Mouse (Mus musculus): ENCODE measurements around the gene Polr2g. TPM values are rescaled to one million over a fixed set of nuclear protein-coding genes. Genes with fewer than 3 reads are reported as not detected.

Gene Polr2g
- polyA plus RNA-seq, 1 experiment from 2014 or later: 157 TPM

DNA sequence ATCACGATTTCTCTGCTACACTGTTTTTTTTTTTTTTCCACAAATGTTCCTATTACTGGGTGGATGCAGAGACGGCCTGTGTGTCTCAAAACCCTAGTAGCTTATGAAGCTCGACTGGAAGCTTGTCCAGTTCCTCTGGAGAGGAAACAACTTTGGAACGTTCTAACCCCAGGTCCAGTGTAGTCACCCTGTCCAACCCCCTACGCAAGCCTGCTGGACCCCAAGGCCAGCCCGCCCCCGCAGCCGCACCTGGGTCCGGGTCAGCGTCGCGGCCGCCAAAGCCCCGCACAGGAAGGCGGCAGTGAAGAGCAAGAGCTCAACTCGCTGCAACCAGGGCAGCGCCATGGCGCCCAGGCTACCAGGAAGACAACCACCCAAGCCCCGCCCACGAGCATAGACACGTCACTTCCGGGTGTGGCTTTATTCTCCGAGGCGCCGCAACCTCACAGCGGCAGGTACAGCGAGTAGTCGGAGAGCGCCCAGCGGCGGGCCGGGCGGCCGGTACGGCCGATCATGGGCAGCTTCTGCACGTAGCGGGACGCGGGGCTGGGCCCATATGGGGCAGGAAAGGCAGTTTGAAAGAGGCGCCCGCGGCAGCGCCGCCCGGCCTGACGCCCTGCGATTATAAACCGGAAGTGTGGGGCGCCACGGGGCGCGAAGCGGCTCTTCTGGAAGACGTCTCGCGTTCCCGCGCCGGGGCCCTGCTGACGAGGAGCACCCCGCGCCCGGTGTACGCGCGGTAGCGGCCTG is 24.1 kb downstream of the Polr2g start, which contains the start of gene Tmem179b:
Tmem179b (minus strand) TSS at position 382 of the 750 bp plus-strand sequence.
- WGBS: under 1% methylated on average over 44 of the region's 68 CpGs
- H3K9ac ChIP-seq (ENCODE audit: low read depth, low read length): peak within 1 kb of the TSS; percentile 82
- peaks cover 20% of the 10 kb centered on the region for H3K4me1 ChIP-seq (ENCODE audit: control insufficient read depth, insufficient read depth, low read length)
- H3K27me3 ChIP-seq (replicated peaks; ENCODE audit: control insufficient read depth, insufficient read depth, low read length): no peaks in the 10 kb centered on the region
- ATAC-seq (ENCODE audit: low read depth) (peak; percentile 94), DNase-seq (ENCODE audit: low spot score) (peak; percentile 97)
- peak within 1 kb of the TSS; percentile 99 for H3K27ac ChIP-seq (replicated peaks; ENCODE audit: low read depth, low read length)
- H3K4me3 ChIP-seq (ENCODE audit: low read depth, low read length): peak within 1 kb of the TSS; percentile 60
- H3K4me2 ChIP-seq (ENCODE audit: low read depth, low read length): peak within 1 kb of the TSS; percentile 95
- H3K36me3 ChIP-seq (ENCODE audit: control insufficient read depth, insufficient read depth, low read length): peaks cover 40% of the 10 kb centered on the region
- H3K9me3 ChIP-seq (ENCODE audit: control insufficient read depth, low read length): no peaks in the 10 kb centered on the region

DNA sequence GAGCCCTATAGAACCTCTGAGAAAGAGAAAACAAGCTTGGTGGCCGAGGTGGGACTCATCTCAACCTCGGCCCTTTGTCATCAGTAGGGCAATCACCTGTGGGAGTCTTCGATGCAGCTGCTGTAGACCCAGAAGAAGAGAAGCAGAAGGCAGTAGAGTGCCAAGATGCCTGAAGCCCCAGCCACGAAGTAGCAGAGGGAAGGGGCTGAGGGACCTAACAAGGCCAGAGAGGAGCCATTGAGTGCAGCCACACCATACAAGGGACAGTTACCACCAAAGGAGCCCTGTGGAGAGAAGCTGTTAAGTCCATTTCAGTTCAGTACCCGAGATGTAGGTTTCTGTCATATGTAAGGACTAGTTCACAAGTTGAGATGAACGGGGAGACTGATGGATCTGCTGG is 25.0 kb downstream of the Polr2g start:
- no peaks in the 10 kb centered on the region for H3K27me3 ChIP-seq (replicated peaks; ENCODE audit: control insufficient read depth, insufficient read depth, low read length)
- H3K9me3 ChIP-seq (ENCODE audit: control insufficient read depth, low read length): no peaks in the 10 kb centered on the region
- H3K4me1 ChIP-seq (ENCODE audit: control insufficient read depth, insufficient read depth, low read length): peaks cover 20% of the 10 kb centered on the region
- H3K9ac ChIP-seq (ENCODE audit: low read depth, low read length): peak overlapping the region; percentile 82
- DNase-seq (ENCODE audit: low spot score) (no peak), ATAC-seq (ENCODE audit: low read depth) (no peak)
- WGBS: 56% methylated on average over 6 of the region's 6 CpGs
- H3K27ac ChIP-seq (replicated peaks; ENCODE audit: low read depth, low read length): peak overlapping the region; percentile 99
- H3K4me2 ChIP-seq (ENCODE audit: low read depth, low read length): peak overlapping the region; percentile 95
- peak overlapping the region; percentile 60 for H3K4me3 ChIP-seq (ENCODE audit: low read depth, low read length)
- H3K36me3 ChIP-seq (ENCODE audit: control insufficient read depth, insufficient read depth, low read length): peaks cover 44% of the 10 kb centered on the region

DNA sequence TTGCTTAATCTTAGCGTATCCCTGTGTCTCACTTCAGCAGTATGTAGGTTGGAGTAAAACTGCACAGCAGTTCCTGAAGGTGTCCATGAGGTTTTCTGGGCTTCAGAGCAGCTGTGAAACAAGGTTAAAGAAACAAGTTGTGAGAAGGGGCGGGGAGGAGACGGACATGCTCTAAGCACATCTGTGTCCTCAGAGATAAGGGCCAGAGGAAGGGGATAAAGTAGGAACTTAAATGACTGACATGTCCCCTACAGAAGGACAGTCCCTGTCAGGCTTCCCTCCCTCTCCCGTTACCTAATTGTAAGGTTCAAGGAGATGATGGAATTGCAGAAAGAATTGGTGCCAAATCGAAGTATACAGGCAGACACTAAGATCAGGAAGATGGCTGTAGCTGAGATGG is 25.4 kb downstream of the Polr2g start:
- no peak for DNase-seq (ENCODE audit: low spot score)
- Histone ChIP-seq H3K9ac (ENCODE audit: low read depth, low read length) (peak overlapping the region; percentile 82; the same call in 1 of the 2 replicates), H3K36me3 (ENCODE audit: control insufficient read depth, insufficient read depth, low read length) (peaks cover 44% of the 10 kb centered on the region)

DNA sequence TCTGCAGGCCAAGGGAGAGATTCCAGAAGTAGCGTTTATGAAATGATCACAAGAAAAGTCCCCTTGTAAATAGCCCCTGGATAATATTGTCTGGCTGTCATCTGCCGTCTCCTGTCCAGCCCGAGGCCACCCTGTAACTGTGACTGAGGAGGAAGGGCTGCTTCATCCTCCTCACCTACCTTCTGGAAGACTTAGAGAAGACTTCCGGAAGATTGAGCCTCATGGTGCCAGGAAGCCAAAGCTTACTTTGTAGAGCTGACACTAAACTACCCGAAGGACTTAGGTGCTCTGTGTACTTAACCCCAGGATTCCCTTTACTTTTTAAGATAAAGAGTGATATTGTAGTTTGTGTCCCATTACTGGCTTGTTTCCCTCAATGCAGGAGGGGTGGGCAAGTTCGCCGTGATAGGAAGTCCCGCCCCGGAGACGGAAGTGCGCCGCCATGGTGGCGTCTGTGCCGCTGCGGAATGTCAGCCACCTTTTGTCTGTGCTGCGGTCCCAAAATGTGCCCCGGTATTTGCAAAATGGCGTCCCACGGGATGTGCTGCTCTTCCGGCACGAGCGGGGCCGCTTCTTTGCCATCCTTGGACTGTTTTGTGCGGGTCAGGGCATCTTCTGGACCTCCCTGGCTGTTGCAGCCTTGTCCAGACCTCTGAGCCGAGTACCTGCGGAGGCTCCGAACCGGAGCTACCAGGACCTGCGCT is 27.7 kb downstream of the Polr2g start, which contains the start of gene Tmem223:
Tmem223 (plus strand) TSS at position 430 of the 704 bp plus-strand sequence.
- Histone ChIP-seq H3K36me3 (ENCODE audit: control insufficient read depth, insufficient read depth, low read length) (peaks cover 66% of the 10 kb centered on the region), H3K9ac (ENCODE audit: low read depth, low read length) (peak within 1 kb of the TSS; percentile 93), H3K9me3 (ENCODE audit: control insufficient read depth, low read length) (peaks cover under 1% of the 10 kb centered on the region; the same call in 1 of the 2 replicates), H3K27me3 (replicated peaks; ENCODE audit: control insufficient read depth, insufficient read depth, low read length) (no peaks in the 10 kb centered on the region), H3K4me2 (ENCODE audit: low read depth, low read length) (peak within 1 kb of the TSS; percentile 80), H3K4me3 (ENCODE audit: low read depth, low read length) (peak within 1 kb of the TSS; percentile 70), H3K4me1 (ENCODE audit: control insufficient read depth, insufficient read depth, low read length) (peaks cover 20% of the 10 kb centered on the region), H3K27ac (replicated peaks; ENCODE audit: low read depth, low read length) (peak within 1 kb of the TSS; percentile 89)
- DNase-seq (ENCODE audit: low spot score): peak; percentile 82
- ATAC-seq (ENCODE audit: low read depth): peak; percentile 58
- 19% methylated on average over 24 of the region's 29 CpGs for WGBS

More for the DNA sequence above, 25.4 kb downstream of the Polr2g start:
- H3K4me3 ChIP-seq (ENCODE audit: low read depth, low read length): peak overlapping the region; percentile 60
- no peak for ATAC-seq (ENCODE audit: low read depth)
- no peaks in the 10 kb centered on the region for H3K27me3 ChIP-seq (replicated peaks; ENCODE audit: control insufficient read depth, insufficient read depth, low read length)
- WGBS: 84% methylated on average over 5 of the region's 5 CpGs
- peak overlapping the region; percentile 95 for H3K4me2 ChIP-seq (ENCODE audit: low read depth, low read length)
- H3K27ac ChIP-seq (replicated peaks; ENCODE audit: low read depth, low read length): peak overlapping the region; percentile 99; the same call in 1 of the 2 replicates
- H3K4me1 ChIP-seq (ENCODE audit: control insufficient read depth, insufficient read depth, low read length): peaks cover 20% of the 10 kb centered on the region
- no peaks in the 10 kb centered on the region for H3K9me3 ChIP-seq (ENCODE audit: control insufficient read depth, low read length)

DNA sequence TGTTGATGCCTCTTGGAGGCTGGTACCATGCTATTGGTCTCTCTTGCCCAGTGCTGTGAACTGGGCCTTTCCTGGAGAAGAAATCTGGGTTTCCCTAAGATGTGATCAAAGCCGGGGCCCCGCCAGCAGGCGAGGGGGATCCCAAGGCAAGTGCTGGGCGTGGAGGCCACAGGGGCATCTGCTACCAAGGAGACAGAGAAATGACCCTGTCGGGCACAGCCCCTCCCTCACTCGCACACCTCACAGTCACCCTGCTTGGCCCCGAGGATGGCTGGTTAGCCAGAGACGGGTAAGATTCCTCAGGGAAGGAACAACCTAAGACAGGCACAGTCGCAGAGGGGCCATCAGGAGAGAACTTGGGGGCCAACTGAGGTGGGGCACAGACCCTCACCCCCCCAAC is 32.8 kb downstream of the Polr2g start:
- H3K27me3 ChIP-seq (replicated peaks; ENCODE audit: control insufficient read depth, insufficient read depth, low read length): no peaks in the 10 kb centered on the region
- no peak overlapping the region for H3K27ac ChIP-seq (replicated peaks; ENCODE audit: low read depth, low read length)
- no peak overlapping the region for H3K9ac ChIP-seq (ENCODE audit: low read depth, low read length)
- H3K9me3 ChIP-seq (ENCODE audit: control insufficient read depth, low read length): peaks cover 14% of the 10 kb centered on the region
- H3K4me2 ChIP-seq (ENCODE audit: low read depth, low read length): no peak overlapping the region
- H3K4me3 ChIP-seq (ENCODE audit: low read depth, low read length): no peak overlapping the region
- DNase-seq (ENCODE audit: low spot score) (no peak), ATAC-seq (ENCODE audit: low read depth) (no peak)
- WGBS: 96% methylated on average over 9 of the region's 9 CpGs
- H3K4me1 ChIP-seq (ENCODE audit: control insufficient read depth, insufficient read depth, low read length): peaks cover 3% of the 10 kb centered on the region; the same call in 1 of the 2 replicates
- peaks cover 86% of the 10 kb centered on the region for H3K36me3 ChIP-seq (ENCODE audit: control insufficient read depth, insufficient read depth, low read length)

DNA sequence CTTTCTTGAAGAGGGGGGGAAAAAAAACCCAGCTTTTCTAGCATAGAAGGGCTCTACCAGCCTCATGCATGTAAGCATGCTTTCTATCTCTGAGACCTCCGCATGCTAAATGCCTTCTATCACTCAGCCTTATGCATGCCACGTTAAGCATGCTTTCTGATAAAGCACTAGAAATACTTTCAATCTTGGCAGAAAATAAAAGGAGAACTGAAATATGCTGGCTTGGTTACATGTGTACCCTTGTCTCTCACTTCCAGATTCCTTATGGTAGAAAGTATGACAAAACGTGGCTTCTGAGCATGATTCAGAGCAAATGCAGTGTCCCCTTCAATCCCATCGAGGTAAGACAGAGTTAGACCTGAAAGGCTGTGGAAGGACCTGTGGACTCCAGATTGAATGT is 35.1 kb downstream of the Polr2g start:
- Histone ChIP-seq H3K36me3 (ENCODE audit: control insufficient read depth, insufficient read depth, low read length) (peaks cover 63% of the 10 kb centered on the region), H3K9ac (ENCODE audit: low read depth, low read length) (no peak overlapping the region), H3K27ac (replicated peaks; ENCODE audit: low read depth, low read length) (no peak overlapping the region), H3K4me1 (ENCODE audit: control insufficient read depth, insufficient read depth, low read length) (no peaks in the 10 kb centered on the region), H3K4me3 (ENCODE audit: low read depth, low read length) (no peak overlapping the region), H3K9me3 (ENCODE audit: control insufficient read depth, low read length) (peaks cover 14% of the 10 kb centered on the region), H3K4me2 (ENCODE audit: low read depth, low read length) (no peak overlapping the region), H3K27me3 (replicated peaks; ENCODE audit: control insufficient read depth, insufficient read depth, low read length) (no peaks in the 10 kb centered on the region)
- 94% methylated on average over 4 of the region's 4 CpGs for WGBS
- no peak for ATAC-seq (ENCODE audit: low read depth)
- DNase-seq (ENCODE audit: low spot score): no peak

DNA sequence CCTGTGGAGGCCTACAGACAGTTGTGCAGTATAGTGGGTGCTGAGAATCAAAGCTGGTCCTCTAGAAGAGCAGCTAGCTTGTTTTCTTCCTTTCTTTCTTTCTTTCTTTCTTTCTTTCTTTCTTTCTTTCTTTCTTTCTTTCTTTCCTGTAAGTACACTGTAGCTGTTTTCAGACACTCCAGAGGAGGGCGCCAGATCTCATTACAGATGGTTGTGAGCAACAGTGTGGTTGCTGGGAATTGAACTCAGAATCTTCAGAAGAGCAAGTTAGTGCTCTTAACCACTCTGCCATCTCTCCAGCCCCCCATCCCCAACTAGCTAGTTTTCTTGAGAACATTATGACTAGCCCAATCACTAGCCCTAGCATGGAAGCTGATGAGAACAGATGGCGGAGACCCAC is 37.6 kb downstream of the Polr2g start:
- no peak for DNase-seq (ENCODE audit: low spot score)
- no peak overlapping the region for H3K9ac ChIP-seq (ENCODE audit: low read depth, low read length)
- H3K27me3 ChIP-seq (replicated peaks; ENCODE audit: control insufficient read depth, insufficient read depth, low read length): no peaks in the 10 kb centered on the region
- WGBS: 87% methylated on average over 2 of the region's 2 CpGs
- no peak overlapping the region for H3K4me2 ChIP-seq (ENCODE audit: low read depth, low read length)
- no peak for ATAC-seq (ENCODE audit: low read depth)
- H3K4me3 ChIP-seq (ENCODE audit: low read depth, low read length): no peak overlapping the region
- no peak overlapping the region for H3K27ac ChIP-seq (replicated peaks; ENCODE audit: low read depth, low read length)
- peaks cover 7% of the 10 kb centered on the region for H3K4me1 ChIP-seq (ENCODE audit: control insufficient read depth, insufficient read depth, low read length)
- peaks cover 40% of the 10 kb centered on the region for H3K36me3 ChIP-seq (ENCODE audit: control insufficient read depth, insufficient read depth, low read length)
- peaks cover 13% of the 10 kb centered on the region for H3K9me3 ChIP-seq (ENCODE audit: control insufficient read depth, low read length)

DNA sequence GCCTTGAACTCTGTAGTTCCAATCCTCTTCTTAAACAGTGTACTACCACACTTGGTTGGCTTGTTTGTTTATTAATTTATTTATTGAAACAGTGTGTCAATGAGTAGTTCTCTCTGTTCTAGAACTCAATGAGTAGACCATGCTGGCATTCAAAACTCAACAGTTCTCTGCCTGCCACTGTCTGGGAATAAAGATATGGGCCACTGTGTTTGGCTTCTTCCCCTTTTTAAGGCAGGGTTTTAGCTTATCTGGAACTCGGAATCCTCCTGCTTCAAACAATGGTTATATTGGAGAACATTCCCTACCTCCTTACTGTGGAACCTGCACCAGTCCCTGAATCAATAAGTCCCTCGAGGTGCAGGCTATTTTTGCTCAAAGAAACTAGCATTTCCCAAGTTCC is 39.5 kb downstream of the Polr2g start:
- Histone ChIP-seq H3K9me3 (ENCODE audit: control insufficient read depth, low read length) (no peaks in the 10 kb centered on the region), H3K9ac (ENCODE audit: low read depth, low read length) (no peak overlapping the region), H3K36me3 (ENCODE audit: control insufficient read depth, insufficient read depth, low read length) (peaks cover 39% of the 10 kb centered on the region), H3K4me2 (ENCODE audit: low read depth, low read length) (peak overlapping the region; percentile 83; the same call in 1 of the 2 replicates), H3K4me1 (ENCODE audit: control insufficient read depth, insufficient read depth, low read length) (peaks cover 11% of the 10 kb centered on the region), H3K27me3 (replicated peaks; ENCODE audit: control insufficient read depth, insufficient read depth, low read length) (no peaks in the 10 kb centered on the region), H3K27ac (replicated peaks; ENCODE audit: low read depth, low read length) (no peak overlapping the region), H3K4me3 (ENCODE audit: low read depth, low read length) (0 out of 2 replicates have a peak overlapping the region, but pooled peaks have one; percentile 1)
- WGBS: 86% methylated on average over 2 of the region's 2 CpGs
- DNase-seq (ENCODE audit: low spot score) (no peak), ATAC-seq (ENCODE audit: low read depth) (no peak)
